Mouse (Mus musculus) spleen, adult 2 months (tissue): ENCODE measurements at regions not wholly inside any gene's neighbourhood (a gene's known extent, or its start where the extent isn't known, plus 50 kb on each side); places are given as distances from the start of the nearest gene placed in this dataset.

Experiments used
- DNase-seq, 2 experiments: peaks; one replicate each; pipeline versions ENCODE4 v3.0.0 to v3.0.0-alpha.2; 2012 to 2021; ENCODE audit warnings: low spot score in 2 of 2, low read depth in 1 of 2
- H3K27ac ChIP-seq: fragments of 200-500 bp; 2 replicates; pipeline ENCODE4 v1.5.1; 2012; ENCODE audit warnings: low read length, inconsistent platforms; ENCODE audit not compliant: insufficient read depth
- H3K27me3 ChIP-seq: fragments of 200-500 bp; 2 replicates; pipeline ENCODE4 v1.6.1; 2012; ENCODE audit warnings: mild to moderate bottlenecking, moderate library complexity, low read length, inconsistent platforms; ENCODE audit not compliant: control insufficient read depth, insufficient read depth
- H3K36me3 ChIP-seq: fragments of 200-500 bp; 2 replicates; pipeline ENCODE4 v1.6.1; 2012; ENCODE audit warnings: mild to moderate bottlenecking, low read length, inconsistent platforms; ENCODE audit not compliant: control insufficient read depth, insufficient read depth
- H3K4me1 ChIP-seq: fragments of 200-500 bp; 2 replicates; pipeline ENCODE4 v1.6.1; 2011; ENCODE audit warnings: inconsistent platforms; ENCODE audit not compliant: control insufficient read depth, insufficient read depth, insufficient read length
- H3K4me3 ChIP-seq: fragments of 200-500 bp; 2 replicates; pipeline ENCODE4 v1.5.1; 2011; ENCODE audit warnings: mild to moderate bottlenecking, inconsistent platforms; ENCODE audit not compliant: insufficient read depth, insufficient read length; ENCODE audit errors: extremely low read depth
- CTCF ChIP-seq: fragments of 200-500 bp; IDR thresholded peaks from 2 replicates; pipeline ENCODE4 v1.5.1; 2011; ENCODE audit warnings: mild to moderate bottlenecking, inconsistent platforms; ENCODE audit not compliant: insufficient read depth, insufficient read length, insufficient replicate concordance; ENCODE audit errors: extremely low read depth
- POLR2A ChIP-seq: fragments of 200-500 bp; IDR thresholded peaks from 2 replicates; pipeline ENCODE4 v1.6.1; 2011; ENCODE audit warnings: low read depth, low read length, inconsistent platforms
- WGBS: fragments of 180-500 bp; shearing (Covaris S2); methylation state at CpG from one replicate; pipeline ENCODE4 v1.1.7; 2018; 5-methylcytosine and 5-hydroxymethylcytosine counted together

DNA sequence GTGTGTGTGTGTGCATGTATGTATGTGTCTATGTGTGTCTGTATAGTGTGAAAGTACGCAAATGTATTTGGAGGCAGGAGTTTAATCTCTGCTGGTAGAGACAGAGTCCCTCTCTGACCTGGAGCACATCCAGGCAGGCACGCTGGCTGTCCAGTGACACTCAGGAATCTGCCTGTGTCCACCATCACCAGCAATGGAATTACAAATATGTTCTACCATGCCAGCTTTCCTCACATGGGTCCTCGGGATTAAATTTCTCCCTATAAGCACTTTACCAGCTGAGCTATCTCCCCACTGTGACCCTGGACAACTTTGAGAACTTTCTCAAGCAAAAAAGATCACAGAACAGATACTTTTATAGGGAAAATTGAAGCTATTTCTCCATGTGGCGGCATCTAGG is 355.3 kb downstream of the Adgrl2 start:
- Histone ChIP-seq H3K27ac (no peak overlapping the region), H3K27me3 (no peaks in the 10 kb centered on the region), H3K36me3 (no peaks in the 10 kb centered on the region), H3K4me3 (no peak overlapping the region), H3K4me1 (no peaks in the 10 kb centered on the region)
- DNase-seq = no peak
- 87% methylated on average over 4 of the region's 4 CpGs for WGBS
- TF ChIP-seq POLR2A (no peak), CTCF (no peak)

DNA sequence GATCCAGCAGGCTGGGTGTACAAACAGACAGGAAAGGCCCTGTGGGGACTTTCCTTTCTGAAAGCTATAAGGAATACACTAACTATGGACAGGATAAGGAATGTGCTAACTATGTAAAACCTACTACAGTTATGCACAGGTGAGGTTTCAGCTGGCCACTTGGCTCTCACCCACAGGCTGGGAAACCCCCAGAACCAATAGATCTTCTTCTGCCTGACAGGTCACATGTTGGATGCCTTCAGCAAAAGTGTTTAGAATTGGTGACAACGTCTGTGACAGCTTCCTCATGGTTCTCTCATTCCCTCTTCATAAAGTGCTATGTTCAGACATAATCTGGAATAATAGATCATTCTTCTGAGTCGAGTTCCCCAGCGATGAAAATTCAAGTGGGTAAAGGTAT is 356.0 kb downstream of the Adgrl2 start:
- 51% methylated on average over 3 of the region's 3 CpGs for WGBS
- Histone ChIP-seq H3K4me3 (no peak overlapping the region), H3K27me3 (no peaks in the 10 kb centered on the region), H3K36me3 (no peaks in the 10 kb centered on the region), H3K4me1 (no peaks in the 10 kb centered on the region), H3K27ac (no peak overlapping the region)
- no peak for TF ChIP-seq POLR2A
- TF ChIP-seq CTCF = no peak
- no peak for DNase-seq

DNA sequence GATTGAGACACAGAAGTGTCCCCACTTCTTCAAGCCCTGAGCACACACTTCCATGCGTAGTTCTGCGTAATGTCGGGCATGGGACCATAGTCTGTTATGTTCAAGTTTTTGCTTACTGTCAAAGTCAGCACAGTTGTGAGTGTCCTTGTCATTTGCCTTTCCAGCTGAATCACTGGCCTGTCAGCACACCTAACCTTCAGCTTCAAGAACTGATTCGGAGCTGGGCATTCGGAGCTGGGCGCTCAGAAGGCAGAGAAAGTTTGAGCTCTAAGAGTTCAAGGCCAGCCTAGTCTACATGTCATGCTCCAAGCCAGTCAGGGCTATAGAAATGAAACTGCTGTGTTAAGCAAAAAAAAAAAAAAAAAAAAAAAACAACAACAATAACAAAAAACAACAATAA is 357.1 kb downstream of the Adgrl2 start:
- TF ChIP-seq POLR2A (no peak), CTCF (no peak)
- Histone ChIP-seq H3K27ac (no peak overlapping the region), H3K27me3 (no peaks in the 10 kb centered on the region), H3K4me3 (no peak overlapping the region), H3K36me3 (no peaks in the 10 kb centered on the region), H3K4me1 (no peaks in the 10 kb centered on the region)
- 95% methylated on average over 6 of the region's 6 CpGs for WGBS
- no peak for DNase-seq

DNA sequence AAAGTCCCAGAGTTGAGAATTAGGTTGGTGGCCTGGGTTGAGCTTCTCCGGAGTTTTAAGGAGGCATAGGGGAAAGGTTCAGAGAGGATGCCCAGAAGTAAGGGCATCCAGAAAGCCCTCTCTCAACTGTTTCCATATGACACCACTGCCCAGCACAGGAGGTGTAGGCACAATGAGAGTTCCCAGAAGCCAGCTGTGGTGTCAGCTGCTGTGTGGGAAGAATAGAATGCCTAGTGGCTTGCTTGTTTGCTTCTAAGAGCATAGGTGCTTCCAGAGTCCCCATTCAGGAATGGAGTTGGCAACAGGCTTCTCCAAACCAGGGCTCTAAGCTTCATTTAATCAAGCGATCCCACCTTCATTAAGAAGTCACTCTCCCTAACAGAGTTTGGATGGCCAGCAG is 357.9 kb downstream of the Adgrl2 start:
- no peak overlapping the region for H3K4me3 ChIP-seq
- TF ChIP-seq POLR2A = no peak
- no peak for TF ChIP-seq CTCF
- no peak overlapping the region for H3K27ac ChIP-seq
- H3K4me1 ChIP-seq = no peaks in the 10 kb centered on the region
- H3K36me3 ChIP-seq = no peaks in the 10 kb centered on the region
- 96% methylated on average over 2 of the region's 2 CpGs for WGBS
- DNase-seq = no peak
- no peaks in the 10 kb centered on the region for H3K27me3 ChIP-seq

DNA sequence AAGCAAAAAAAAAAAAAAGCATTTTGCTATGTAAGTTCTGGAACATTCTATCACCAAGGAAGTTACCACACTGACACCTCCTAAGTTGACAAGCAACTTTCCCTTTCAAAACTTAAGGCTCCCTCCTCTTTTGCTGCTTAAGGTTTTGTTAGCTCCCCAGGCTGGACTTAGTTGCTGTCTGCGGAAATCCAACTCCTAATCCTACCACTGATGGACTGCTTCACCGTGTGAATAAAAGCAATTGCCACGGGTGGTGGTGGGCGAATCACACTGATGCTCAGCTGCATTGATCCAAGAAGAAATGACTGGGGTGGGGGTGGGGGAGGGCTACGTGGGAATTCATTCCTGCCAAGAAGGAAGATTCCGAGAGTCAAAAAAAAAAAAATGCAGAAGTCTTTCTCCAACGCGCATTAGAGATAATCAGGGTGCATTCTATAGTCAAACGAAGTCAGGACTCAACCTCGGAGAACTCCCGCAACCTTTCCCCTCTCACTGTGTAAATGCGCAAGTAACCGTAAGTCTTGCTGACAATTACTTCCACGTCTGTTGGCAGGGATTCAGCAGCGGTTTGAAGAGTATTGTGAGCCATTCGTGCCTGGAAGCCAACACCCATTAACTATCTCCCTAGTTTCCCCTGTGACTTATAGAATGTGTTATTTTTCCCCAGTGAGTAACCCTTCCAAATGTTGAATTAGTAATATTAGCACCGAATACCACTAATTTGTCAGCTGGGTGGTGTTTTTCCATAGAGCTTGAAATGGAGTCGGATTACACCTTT is 358.8 kb downstream of the Adgrl2 start:
- Histone ChIP-seq H3K4me3 (no peak overlapping the region), H3K4me1 (no peaks in the 10 kb centered on the region), H3K27me3 (no peaks in the 10 kb centered on the region), H3K36me3 (no peaks in the 10 kb centered on the region), H3K27ac (no peak overlapping the region)
- WGBS = 92% methylated on average over 18 of the region's 18 CpGs
- TF ChIP-seq CTCF = no peak
- no peak for TF ChIP-seq POLR2A
- DNase-seq = no peak

DNA sequence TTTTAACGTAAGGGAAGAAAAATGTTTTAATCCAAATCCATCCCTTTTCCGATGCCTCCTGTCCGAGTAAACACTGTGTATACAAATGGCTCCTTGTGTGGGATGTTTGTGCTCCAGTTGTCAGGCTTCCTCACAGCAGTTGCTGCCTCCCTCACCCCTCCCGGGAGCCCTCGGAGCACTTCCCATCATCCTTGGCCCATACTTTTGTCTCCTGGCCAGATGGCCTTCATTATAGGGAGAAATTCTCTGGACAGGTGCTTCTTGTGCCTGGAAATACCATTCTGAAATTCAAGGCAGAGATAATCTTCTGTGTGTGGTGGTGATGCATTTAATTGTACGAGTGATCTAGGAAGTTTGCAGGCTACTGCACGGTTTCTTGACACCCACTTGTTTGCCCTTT is 359.5 kb downstream of the Adgrl2 start:
- no peak for DNase-seq
- WGBS = 87% methylated on average over 7 of the region's 7 CpGs
- no peak overlapping the region for H3K27ac ChIP-seq
- no peak overlapping the region for H3K4me3 ChIP-seq
- H3K27me3 ChIP-seq = no peaks in the 10 kb centered on the region
- H3K4me1 ChIP-seq = no peaks in the 10 kb centered on the region
- no peak for TF ChIP-seq CTCF
- TF ChIP-seq POLR2A = no peak
- H3K36me3 ChIP-seq = no peaks in the 10 kb centered on the region

DNA sequence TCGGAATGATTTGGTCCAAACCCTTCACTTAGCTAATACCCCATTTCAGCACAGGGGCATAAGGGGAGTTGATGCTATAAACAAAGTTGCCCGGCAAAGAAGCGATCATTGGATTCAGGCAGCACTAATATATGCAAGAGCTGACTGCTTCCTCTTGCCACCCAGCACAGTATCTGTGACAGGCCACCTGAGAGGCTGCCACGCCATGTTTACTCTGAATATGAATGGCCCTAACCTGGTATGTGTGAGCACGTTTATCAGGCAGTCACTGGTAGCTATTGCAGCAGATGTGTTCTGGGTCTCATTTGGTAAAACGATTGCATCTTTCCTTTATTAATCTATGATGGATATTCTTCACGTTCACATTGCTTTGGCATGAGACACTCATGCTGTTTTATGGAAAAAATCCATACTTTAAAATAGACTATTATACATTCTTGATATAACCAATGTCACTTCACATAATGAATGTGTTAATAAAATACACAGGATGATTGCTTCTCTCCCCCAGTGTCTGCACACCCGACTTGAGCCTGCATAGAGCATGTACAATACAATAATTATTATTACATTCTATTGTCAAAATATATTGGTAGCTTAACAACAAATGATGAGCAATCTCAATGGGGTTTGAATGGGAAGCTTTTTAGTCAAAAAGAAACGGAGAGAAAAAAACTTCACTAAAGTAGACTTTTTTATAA is 375.2 kb downstream of the Adgrl2 start:
- H3K27ac ChIP-seq = no peak overlapping the region
- 88% methylated on average over 9 of the region's 9 CpGs for WGBS
- no peaks in the 10 kb centered on the region for H3K27me3 ChIP-seq
- TF ChIP-seq CTCF (no peak), POLR2A (no peak)
- DNase-seq = no peak
- no peak overlapping the region for H3K4me3 ChIP-seq
- H3K36me3 ChIP-seq = no peaks in the 10 kb centered on the region
- no peaks in the 10 kb centered on the region for H3K4me1 ChIP-seq
